Mouse (Mus musculus) brain, embryonic 14.5 days (tissue): ENCODE data around the gene Cdc42ep2.

ENCODE experiments used
- CTCF ChIP-seq: fragments of 200-500 bp; IDR thresholded peaks from 2 replicates; pipeline ENCODE4 v1.5.1; 2012; ENCODE audit warnings: inconsistent platforms, mild to moderate bottlenecking, moderate library complexity, borderline replicate concordance; ENCODE audit not compliant: insufficient read depth, insufficient read length; ENCODE audit errors: extremely low read depth
- POLR2A ChIP-seq: fragments of 200-500 bp; IDR thresholded peaks from 2 replicates; pipeline ENCODE4 v1.6.1; 2012; ENCODE audit warnings: mild to moderate bottlenecking, inconsistent platforms, borderline replicate concordance; ENCODE audit not compliant: poor library complexity, insufficient read depth, insufficient read length, severe bottlenecking; ENCODE audit errors: extremely low read depth

DNA sequence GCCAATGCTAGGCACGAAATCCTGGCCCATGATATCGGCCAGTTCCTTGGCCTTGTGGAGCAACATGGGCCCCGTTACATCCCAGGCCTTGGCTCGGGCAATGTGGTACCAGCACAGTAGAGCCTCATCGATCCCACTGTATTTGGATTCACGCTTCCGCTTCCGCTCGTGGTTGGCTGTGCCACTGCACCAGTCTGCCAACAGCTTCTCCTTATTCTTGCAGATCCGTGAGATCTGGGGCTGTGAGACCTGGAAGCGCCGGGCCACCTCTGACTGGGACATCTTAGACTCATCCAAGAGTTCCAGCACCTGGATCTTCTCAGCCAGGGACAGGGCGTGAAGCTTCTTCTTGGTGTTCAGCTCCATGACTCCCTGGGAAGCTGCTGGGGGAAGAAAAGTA, 31.9 kb downstream of the Cdc42ep2 start:
- TF ChIP-seq CTCF (no peak), POLR2A (no peak)
